Mouse (Mus musculus): Measurements from ENCODE around the gene Rbp3. TPM values are rescaled to one million over a fixed set of nuclear protein-coding genes. Genes with fewer than 3 reads are reported as not detected.

The Rbp3 gene
- polyA plus RNA-seq (2012; rRNA removed): not detected in 2 replicates

DNA sequence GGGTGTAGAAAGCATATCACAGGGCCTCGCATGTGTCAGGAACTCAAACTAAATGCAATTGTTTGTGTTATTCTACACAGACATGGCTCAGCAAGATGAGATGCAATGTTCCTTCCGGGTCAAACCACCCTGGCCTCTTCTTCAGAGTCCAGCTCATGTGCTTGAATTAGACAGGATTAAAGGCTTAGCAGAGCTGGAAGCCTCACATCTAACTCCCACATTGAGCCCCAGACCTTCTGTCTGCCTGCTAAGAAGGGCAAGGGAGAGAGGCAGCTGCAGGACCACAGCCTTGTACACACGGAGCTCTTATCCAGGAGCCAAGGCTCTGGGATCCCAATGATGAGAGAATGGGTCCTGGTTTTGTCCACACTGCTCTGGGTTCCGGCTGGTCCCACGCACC, at the start of gene Rbp3:
Rbp3 (plus strand) TSS at position 243 of the 400 bp plus-strand sequence.
- TF ChIP-seq POLR2A (IDR thresholded peaks at IDR 0.05; ENCODE audit: low read depth, low read length) (no peak), CTCF (conservative IDR thresholded peaks at IDR 0.05; ENCODE audit: insufficient read depth, insufficient read length, low read depth, low read length) (no peak)
- no peak for DNase-seq
- H3K4me1 ChIP-seq (ENCODE audit: control insufficient read depth, insufficient read depth, low read length): no peaks in the 10 kb centered on the region
- 80% methylated on average over 5 of the region's 5 CpGs for WGBS
- H3K36me3 ChIP-seq (ENCODE audit: control insufficient read depth, insufficient read depth, low read length): no peaks in the 10 kb centered on the region
- H3K27ac ChIP-seq (ENCODE audit: insufficient read depth, low read depth, low read length): no peak within 1 kb of the TSS
- no peaks in the 10 kb centered on the region for H3K27me3 ChIP-seq (replicated peaks; ENCODE audit: control insufficient read depth, insufficient read depth, low read length)
- no peak within 1 kb of the TSS for H3K4me3 ChIP-seq (ENCODE audit: insufficient read depth, low read depth, low read length)

DNA sequence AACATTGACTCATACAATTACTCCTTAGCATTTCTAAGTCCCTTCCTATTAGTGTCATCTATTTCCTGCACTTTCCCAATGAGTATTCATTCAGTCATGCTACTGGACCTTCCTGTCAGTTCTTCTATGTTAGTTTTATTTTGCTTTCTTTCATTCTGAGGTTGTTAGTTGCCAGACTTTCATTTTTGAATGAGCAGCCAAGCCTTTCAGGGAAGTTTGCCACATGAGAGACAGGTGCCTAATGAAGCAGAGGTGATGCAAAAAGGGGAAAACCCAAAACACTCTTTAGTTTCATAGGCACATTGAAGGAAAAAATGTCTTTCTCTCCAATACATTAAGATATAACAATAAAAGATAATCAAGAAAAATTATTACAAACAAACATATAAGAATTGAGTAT, 49.0 kb upstream of the Rbp3 start:
- Histone ChIP-seq H3K27me3 (replicated peaks; ENCODE audit: control insufficient read depth, insufficient read depth, low read length) (no peaks in the 10 kb centered on the region), H3K4me3 (ENCODE audit: insufficient read depth, low read depth, low read length) (no peak overlapping the region), H3K27ac (ENCODE audit: insufficient read depth, low read depth, low read length) (no peak overlapping the region), H3K36me3 (ENCODE audit: control insufficient read depth, insufficient read depth, low read length) (no peaks in the 10 kb centered on the region), H3K4me1 (ENCODE audit: control insufficient read depth, insufficient read depth, low read length) (no peaks in the 10 kb centered on the region)
- TF ChIP-seq POLR2A (IDR thresholded peaks at IDR 0.05; ENCODE audit: low read depth, low read length) (no peak), CTCF (conservative IDR thresholded peaks at IDR 0.05; ENCODE audit: insufficient read depth, insufficient read length, low read depth, low read length) (no peak)
- no peak for DNase-seq

DNA sequence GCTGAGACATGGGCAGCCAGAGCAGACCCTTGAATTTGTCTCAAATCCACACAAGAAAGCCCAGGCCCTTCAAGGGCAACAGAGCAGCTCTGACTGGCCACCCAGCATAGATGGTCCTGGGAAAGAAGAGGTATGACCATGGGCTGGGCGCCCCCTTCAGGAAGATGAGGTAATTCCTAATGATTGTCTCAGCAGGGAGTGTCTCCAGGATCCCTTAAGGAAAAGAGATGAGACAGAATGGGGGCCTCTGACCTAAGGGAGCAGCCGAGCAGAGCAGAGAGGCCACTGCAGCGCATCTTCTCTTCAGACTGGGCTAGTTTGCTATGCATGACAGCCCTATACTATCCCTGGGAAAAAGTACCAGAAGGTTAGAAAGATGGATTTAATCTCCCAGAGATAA, 40.1 kb upstream of the Rbp3 start:
- Histone ChIP-seq H3K27ac (ENCODE audit: insufficient read depth, low read depth, low read length) (no peak overlapping the region), H3K27me3 (replicated peaks; ENCODE audit: control insufficient read depth, insufficient read depth, low read length) (no peaks in the 10 kb centered on the region), H3K36me3 (ENCODE audit: control insufficient read depth, insufficient read depth, low read length) (no peaks in the 10 kb centered on the region), H3K4me3 (ENCODE audit: insufficient read depth, low read depth, low read length) (no peak overlapping the region), H3K4me1 (ENCODE audit: control insufficient read depth, insufficient read depth, low read length) (no peaks in the 10 kb centered on the region)
- peak; percentile 77 for DNase-seq
- TF ChIP-seq POLR2A (IDR thresholded peaks at IDR 0.05; ENCODE audit: low read depth, low read length) (no peak), CTCF (conservative IDR thresholded peaks at IDR 0.05; ENCODE audit: insufficient read depth, insufficient read length, low read depth, low read length) (peak; percentile 70)
- 20% methylated on average over 3 of the region's 3 CpGs for WGBS

DNA sequence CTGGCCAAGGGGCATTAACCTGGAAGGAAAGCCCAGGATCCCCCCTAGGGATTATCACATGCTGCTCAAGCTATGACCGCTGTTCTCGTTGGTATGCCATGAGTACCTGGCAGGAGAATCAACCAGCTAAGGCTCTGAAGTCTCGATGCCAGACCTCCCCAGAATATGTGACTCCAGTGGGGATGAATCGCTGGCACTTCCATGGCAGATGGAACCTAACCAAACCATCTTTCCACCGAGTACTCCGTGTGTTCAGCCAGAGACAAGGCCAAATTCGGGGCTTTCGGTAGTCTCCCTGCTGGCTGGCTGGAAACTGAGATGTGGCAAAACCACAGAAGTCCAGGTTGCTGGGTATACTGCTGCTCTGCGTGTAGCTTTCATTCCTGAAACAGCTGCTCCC, 39.6 kb upstream of the Rbp3 start:
- TF ChIP-seq CTCF (conservative IDR thresholded peaks at IDR 0.05; ENCODE audit: insufficient read depth, insufficient read length, low read depth, low read length) (no peak), POLR2A (IDR thresholded peaks at IDR 0.05; ENCODE audit: low read depth, low read length) (no peak)
- no peak overlapping the region for H3K4me3 ChIP-seq (ENCODE audit: insufficient read depth, low read depth, low read length)
- H3K27ac ChIP-seq (ENCODE audit: insufficient read depth, low read depth, low read length): no peak overlapping the region
- H3K36me3 ChIP-seq (ENCODE audit: control insufficient read depth, insufficient read depth, low read length): no peaks in the 10 kb centered on the region
- DNase-seq: no peak
- H3K27me3 ChIP-seq (replicated peaks; ENCODE audit: control insufficient read depth, insufficient read depth, low read length): no peaks in the 10 kb centered on the region
- WGBS: 91% methylated on average over 9 of the region's 9 CpGs
- no peaks in the 10 kb centered on the region for H3K4me1 ChIP-seq (ENCODE audit: control insufficient read depth, insufficient read depth, low read length)

DNA sequence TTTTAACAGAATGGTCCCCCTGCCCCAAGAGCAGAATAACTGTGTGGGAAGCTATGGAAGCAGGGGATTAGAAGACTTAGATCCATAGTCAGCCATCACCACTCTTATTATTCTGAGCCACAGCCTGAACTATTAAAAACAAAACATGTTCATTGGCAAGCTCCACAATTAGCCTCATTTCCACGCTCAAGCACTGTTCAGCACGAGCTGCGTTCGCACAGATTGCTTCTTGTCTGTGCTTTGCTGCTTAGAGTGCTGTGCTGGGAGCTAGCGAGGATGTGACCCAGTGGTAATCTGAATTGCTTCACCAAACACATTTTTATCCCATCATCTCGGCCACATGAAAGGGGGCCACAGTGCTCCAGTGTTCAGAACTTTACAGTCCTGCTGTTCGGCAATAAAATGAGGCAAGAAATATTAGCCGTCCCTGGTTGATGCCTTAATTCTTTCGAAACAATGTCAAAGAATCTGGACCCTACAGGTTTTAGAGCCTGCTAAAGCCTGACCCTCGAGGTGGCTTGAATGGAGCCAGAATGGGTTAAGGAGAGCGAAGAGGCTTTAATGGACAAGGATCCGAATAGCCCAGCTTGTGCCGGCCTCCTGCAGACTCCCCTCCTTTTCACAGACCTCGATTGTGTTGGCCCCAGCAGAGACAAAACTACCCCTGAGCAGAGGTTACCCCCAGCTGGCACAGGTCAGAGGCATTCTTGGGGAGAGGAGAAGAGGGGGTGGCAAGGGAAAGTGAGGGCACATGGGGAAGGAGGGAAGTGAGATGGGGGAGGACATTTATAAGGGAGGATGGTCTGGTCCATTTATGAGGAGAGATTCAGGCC, 32.9 kb upstream of the Rbp3 start:
- TF ChIP-seq POLR2A (IDR thresholded peaks at IDR 0.05; ENCODE audit: low read depth, low read length) (no peak), CTCF (conservative IDR thresholded peaks at IDR 0.05; ENCODE audit: insufficient read depth, insufficient read length, low read depth, low read length) (no peak)
- WGBS: 56% methylated on average over 14 of the region's 14 CpGs
- no peaks in the 10 kb centered on the region for H3K36me3 ChIP-seq (ENCODE audit: control insufficient read depth, insufficient read depth, low read length)
- H3K4me1 ChIP-seq (ENCODE audit: control insufficient read depth, insufficient read depth, low read length): no peaks in the 10 kb centered on the region
- H3K27ac ChIP-seq (ENCODE audit: insufficient read depth, low read depth, low read length): no peak overlapping the region
- H3K4me3 ChIP-seq (ENCODE audit: insufficient read depth, low read depth, low read length): no peak overlapping the region
- H3K27me3 ChIP-seq (replicated peaks; ENCODE audit: control insufficient read depth, insufficient read depth, low read length): no peaks in the 10 kb centered on the region
- no peak for DNase-seq

DNA sequence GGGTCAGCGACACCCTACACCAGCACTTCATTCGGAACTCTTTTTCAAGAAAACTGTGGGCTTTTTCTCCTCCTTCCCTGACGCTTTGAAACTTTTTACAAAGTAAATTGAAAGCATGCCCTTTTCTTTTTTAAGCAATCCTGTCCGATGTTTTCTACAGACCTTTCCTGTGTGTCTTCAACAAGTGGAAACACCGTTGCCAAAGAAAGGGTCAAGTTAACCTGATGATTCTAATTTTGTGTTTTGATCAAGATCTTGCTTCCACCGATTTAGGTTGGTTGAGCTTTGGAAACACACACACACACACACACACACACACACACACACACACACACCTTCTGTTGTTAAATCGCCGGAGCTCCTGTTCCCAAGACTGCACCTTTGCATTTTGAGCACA, 31.0 kb upstream of the Rbp3 start:
- no peaks in the 10 kb centered on the region for H3K36me3 ChIP-seq (ENCODE audit: control insufficient read depth, insufficient read depth, low read length)
- no peaks in the 10 kb centered on the region for H3K27me3 ChIP-seq (replicated peaks; ENCODE audit: control insufficient read depth, insufficient read depth, low read length)
- DNase-seq: no peak
- no peak for TF ChIP-seq POLR2A (IDR thresholded peaks at IDR 0.05; ENCODE audit: low read depth, low read length)
- TF ChIP-seq CTCF (conservative IDR thresholded peaks at IDR 0.05; ENCODE audit: insufficient read depth, insufficient read length, low read depth, low read length): no peak
- H3K27ac ChIP-seq (ENCODE audit: insufficient read depth, low read depth, low read length): no peak overlapping the region
- 0 out of 2 replicates have a peak overlapping the region, but pooled peaks have one; percentile 59 for H3K4me3 ChIP-seq (ENCODE audit: insufficient read depth, low read depth, low read length)
- no peaks in the 10 kb centered on the region for H3K4me1 ChIP-seq (ENCODE audit: control insufficient read depth, insufficient read depth, low read length)
- 20% methylated on average over 8 of the region's 8 CpGs for WGBS

DNA sequence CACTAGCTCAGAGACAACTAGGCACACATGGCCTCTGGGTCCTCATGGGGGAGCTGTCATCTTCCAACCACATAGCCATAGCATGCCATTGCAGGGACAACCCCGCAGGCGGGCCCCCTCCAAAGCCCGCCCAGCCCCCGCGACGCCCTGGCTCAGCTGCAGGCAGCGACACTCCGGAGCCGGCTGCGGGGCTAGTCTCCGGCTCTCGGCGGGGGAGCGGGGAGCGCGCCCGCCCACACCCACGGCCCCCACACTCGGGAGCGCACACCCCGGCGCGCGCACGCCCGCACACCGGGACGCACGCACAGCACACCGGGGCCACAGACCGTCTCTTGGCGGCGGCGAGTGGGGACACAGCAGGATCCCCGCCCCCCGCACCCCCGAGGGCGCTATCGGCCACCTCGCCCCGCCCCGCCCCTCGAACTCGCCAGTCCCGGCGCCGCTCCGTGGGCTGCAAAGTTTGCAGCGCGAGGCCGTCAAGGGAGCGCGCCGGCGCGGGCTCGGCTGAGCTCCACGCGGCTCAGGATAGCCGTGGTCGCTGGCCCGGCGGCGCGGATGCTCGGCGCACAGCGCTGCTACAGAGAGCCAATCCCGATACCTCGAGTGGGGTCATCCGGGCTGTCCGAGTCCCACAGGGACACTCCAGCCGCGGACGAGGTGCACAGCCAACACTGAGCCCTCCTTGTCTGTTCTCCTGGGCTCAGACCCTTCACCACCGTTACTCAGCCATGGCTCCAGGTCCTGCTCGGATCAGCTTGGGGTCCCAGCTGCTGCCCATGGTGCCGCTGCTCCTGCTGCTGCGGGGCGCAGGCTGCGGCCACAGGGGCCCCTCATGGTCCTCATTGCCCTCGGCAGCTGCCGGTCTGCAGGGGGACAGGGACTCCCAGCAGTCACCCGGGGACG, 30.4 kb upstream of the Rbp3 start, which contains the start of gene Gdf10:
Gdf10 (plus strand) TSS at position 420 of the 903 bp plus-strand sequence.
- DNase-seq: peak; percentile 36
- under 1% methylated on average over 85 of the region's 85 CpGs for WGBS
- H3K4me3 ChIP-seq (ENCODE audit: insufficient read depth, low read depth, low read length): peak within 1 kb of the TSS; percentile 59
- no peaks in the 10 kb centered on the region for H3K4me1 ChIP-seq (ENCODE audit: control insufficient read depth, insufficient read depth, low read length)
- no peak for TF ChIP-seq CTCF (conservative IDR thresholded peaks at IDR 0.05; ENCODE audit: insufficient read depth, insufficient read length, low read depth, low read length)
- no peak for TF ChIP-seq POLR2A (IDR thresholded peaks at IDR 0.05; ENCODE audit: low read depth, low read length)
- no peaks in the 10 kb centered on the region for H3K36me3 ChIP-seq (ENCODE audit: control insufficient read depth, insufficient read depth, low read length)
- no peak within 1 kb of the TSS for H3K27ac ChIP-seq (ENCODE audit: insufficient read depth, low read depth, low read length)
- no peaks in the 10 kb centered on the region for H3K27me3 ChIP-seq (replicated peaks; ENCODE audit: control insufficient read depth, insufficient read depth, low read length)
